Mouse (Mus musculus) adipocyte (in vitro differentiated cells): ENCODE results near the gene Tff3.

Experiments
- DNase-seq: peaks from one replicate; pipeline ENCODE4 v3.0.0-alpha.2; 2016; ENCODE audit warnings: low spot score

The Tff3 gene

GRCm38 (mm10) chr17:31129452-31129851 is at the start of gene Tff3:
Tff3 (minus strand) TSS chr17:31129646.
- no peak for DNase-seq

DNA sequence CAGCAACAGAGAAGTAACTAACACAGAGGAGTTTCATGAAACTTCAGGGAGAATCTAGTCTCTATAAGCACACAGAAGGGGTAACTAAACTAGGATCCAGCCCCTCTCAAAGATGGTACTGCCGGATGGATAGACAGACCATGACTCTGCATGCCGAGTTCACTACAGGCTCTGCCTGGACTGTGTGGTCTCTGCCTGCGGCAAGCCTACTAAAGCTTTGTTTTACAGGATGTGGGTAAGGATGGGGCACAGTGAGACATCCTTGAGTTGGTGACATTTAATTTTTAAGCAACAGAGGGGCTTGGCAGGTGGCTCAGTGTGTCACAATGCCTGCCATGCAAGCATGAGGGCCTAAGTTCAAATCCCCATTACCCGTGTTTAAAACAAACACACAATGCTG is 46.9 kb upstream of the Tff3 start:
- no peak for DNase-seq

GRCm38 (mm10) chr17:31169796-31170195 is 40.4 kb upstream of the Tff3 start:
- no peak for DNase-seq

- DNase-seq = no peak
Observed at GRCm38 (mm10) chr17:31165127-31165526, 35.7 kb upstream of the Tff3 start, which contains the start of gene Tff1. Tff1 (minus strand) TSS chr17:31165277.

DNA sequence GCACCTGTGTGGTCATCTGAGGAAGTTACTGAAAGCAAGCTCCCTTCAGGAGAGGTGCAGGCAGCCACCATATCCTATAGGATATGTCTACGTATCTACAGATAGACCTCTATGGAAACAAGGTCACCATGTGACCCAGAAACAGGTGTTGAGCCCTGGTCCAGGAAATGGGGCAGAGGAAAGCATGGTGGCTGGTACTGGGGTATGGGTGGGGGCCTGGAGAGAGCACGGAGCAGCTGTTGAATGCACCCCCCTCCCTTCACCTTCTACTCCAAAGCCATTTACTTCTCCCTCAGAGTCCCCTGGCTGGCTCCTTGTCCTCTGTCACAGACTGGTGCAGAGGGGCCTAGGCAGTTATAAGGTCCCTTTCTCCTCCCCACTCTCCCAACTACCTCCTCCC is 34.4 kb upstream of the Tff3 start:
- no peak for DNase-seq

- DNase-seq = no peak
Observed at GRCm38 (mm10) chr17:31162607-31163006, 33.2 kb upstream of the Tff3 start.

GRCm38 (mm10) chr17:31160291-31160690 is 30.8 kb upstream of the Tff3 start:
- DNase-seq = no peak

GRCm38 (mm10) chr17:31157921-31158320 is 28.5 kb upstream of the Tff3 start:
- DNase-seq = no peak

GRCm38 (mm10) chr17:31153785-31154184 is 24.3 kb upstream of the Tff3 start:
- no peak for DNase-seq

GRCm38 (mm10) chr17:31152966-31153499 is 23.6 kb upstream of the Tff3 start:
- DNase-seq = no peak

GRCm38 (mm10) chr17:31152512-31152911 is 23.1 kb upstream of the Tff3 start:
- DNase-seq = no peak

- no peak for DNase-seq
Observed at GRCm38 (mm10) chr17:31145998-31146397, 16.6 kb upstream of the Tff3 start.

DNA sequence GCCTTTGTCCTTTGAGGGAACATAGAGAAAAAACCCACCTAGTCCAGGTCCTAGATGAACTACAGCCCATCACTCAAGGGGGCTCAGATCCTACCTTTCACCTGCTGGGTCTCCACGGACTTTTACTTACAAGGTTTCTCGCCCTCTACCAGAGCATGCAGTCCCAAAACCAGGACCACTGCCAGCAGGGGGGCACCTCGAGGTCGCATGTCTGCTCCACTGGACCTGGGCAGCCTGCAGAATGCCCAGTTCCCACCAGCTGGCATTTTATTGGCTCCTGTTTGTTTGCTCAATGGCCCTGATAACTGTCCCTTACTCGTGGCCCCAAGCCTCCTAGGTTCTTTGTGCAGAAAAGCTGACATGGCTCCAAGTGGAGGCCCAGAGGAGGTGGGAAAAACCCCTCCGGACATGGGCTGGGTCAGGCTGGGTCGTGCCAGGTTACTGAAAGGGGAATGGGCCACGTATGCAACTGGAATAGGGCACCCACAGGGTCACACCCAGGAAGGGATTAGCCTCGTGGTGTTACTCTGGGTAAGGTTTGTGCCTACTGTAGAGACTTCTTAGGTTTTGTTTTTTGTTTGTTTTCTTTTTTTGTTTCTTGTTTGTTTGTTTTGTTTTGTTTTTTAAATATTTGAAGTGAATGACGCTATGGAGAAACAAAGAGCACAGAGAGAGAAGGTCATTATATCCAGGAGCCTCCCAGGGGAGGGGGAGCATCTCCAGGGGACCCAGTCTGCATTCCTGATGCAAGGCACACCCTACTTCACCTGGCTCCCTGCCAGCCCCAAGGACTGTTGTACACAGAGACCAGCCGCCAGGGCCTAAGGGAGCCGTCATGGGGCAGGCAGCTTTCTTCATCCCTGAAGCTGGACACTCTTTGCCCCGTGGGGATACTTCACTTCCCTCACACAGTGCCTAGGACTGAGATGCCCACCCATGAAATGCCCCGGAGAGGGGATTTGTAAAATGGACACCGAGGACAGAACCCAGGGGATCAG is 14.9 kb upstream of the Tff3 start, which contains the start of gene Tff2:
TSS of gene Tff2 (minus strand) at position 243 of the 998 bp plus-strand sequence.
- DNase-seq = no peak

GRCm38 (mm10) chr17:31142116-31142515 is 12.7 kb upstream of the Tff3 start:
- no peak for DNase-seq

DNA sequence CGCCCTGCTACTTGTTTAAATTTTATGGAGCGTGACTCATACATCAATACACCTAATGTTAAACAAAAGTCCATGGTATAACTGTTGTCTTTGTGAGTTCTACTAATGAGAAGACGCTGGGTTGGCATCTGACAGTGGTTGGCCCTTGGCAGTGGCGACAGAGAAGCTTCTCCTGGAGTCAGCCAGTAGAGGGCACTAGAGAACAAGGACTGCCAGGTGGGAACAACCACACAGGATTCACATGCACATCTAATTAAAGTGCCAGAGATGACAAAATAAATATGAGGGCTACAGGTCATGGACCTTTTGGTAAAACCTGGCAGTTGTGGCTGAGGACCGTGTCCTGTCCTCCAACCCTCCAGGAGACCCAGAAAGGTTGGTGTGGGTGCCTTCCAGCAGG is 9.0 kb upstream of the Tff3 start:
- DNase-seq = peak; percentile 67

DNA sequence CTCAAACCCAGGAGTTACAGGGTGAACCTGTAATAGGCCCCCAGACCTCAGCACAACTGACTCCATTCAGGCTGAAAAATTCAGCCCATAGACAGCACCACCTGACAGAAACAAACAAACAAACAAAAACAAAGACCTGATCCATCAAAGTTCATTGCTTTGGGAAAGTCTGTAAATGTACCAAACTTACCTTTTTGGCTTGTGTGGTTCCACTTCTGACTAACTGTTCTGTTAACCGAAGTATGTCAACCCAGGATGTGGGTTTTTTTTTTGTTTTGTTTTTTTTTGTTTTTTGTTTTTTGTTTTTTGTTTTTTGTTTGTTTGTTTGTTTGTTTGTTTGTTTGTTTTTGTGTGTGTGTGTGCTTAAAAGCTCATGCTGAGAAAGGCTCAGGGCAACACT is 7.4 kb upstream of the Tff3 start:
- no peak for DNase-seq

DNA sequence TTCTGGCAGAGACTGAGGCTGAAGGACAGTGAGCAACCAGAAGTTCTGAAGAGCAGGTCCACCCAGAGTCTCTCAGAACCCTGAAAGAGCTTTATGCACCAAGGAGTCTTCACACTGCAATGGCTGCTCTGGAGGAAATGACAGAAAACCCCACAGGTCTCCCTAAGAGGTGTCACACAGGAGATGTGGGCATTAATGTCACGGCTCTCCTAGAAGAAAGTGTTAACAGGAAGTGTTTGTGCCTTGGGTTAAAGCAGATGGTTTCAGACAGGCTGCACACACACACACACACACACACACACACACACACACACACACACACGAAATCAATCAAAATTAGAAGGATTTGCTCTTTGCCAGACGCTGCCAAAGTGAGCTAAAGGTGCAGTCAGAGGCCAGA is 6.8 kb upstream of the Tff3 start:
- DNase-seq = no peak

DNA sequence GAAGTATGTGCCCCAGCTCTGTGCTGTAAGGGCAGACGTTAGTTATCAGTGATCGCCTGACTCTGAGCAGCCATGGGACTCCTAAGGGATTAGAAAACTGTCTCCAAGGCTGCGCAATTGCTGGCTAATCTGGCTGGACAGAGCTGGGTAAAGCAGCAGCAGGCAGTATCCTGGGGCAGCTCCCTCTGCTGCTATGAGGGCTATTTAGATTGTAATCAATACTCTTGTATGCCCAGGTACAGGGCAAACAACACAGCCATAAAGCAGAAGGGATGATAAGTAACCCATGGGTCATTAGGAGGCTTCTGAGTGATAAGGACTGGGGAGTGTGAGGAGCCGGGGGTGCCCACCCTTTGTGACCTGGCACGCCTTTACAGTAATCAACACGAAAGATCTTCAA is 5.5 kb upstream of the Tff3 start:
- no peak for DNase-seq

- no peak for DNase-seq
Observed at GRCm38 (mm10) chr17:31133776-31134175, 4.3 kb upstream of the Tff3 start.

- no peak for DNase-seq
Observed at GRCm38 (mm10) chr17:31131269-31131821, 1.9 kb upstream of the Tff3 start.

- no peak for DNase-seq
Observed at GRCm38 (mm10) chr17:31128708-31129318, 633 bp downstream of the Tff3 start.

GRCm38 (mm10) chr17:31125548-31126266 is 3.7 kb downstream of the Tff3 start:
- DNase-seq = no peak
